Mouse (Mus musculus) lung, postnatal 0 days (tissue): ENCODE results near the gene Anapc15-ps.

Experiments
- CTCF ChIP-seq: IDR thresholded peaks from 2 replicates; pipeline ENCODE4 v1.5.1; 2016; ENCODE audit warnings: antibody characterized with exemption, mild to moderate bottlenecking
- EP300 ChIP-seq: IDR thresholded peaks from 2 replicates; pipeline ENCODE4 v1.6.1; 2016; ENCODE audit warnings: antibody characterized with exemption, mild to moderate bottlenecking, control low read depth

DNA sequence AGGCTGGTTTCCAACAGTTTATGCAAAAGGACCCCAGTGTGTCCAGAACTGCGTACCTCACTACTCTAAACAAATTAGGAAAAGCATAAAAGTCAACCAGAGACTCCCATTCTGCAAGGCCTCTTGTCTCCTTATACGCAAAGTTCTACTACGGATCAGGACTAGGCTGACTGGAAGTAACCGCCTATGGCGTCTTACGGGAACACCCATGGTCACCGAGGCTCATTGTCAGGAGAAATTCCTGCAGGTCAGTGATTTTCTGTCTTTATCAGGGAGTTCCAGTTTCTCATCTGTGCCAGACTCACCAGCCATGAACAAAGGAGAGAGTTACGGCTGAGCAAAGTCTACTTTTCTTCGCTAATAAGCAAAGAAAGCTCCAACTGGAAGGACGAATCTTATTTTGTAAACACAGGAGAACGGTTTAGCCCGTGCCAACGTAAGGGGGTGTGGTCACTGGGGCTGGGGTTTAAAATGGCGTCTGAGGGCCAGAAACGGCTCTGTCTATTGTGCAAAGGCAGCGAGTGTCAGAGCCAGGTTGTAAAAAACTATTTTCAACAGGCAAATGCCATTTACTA lies 43.9 kb upstream of the Anapc15-ps start:
- TF ChIP-seq CTCF: no peak
- no peak for TF ChIP-seq EP300
